Mouse (Mus musculus): ENCODE measurements around the gene Gm20715.
"Not testable (repeated sequence)": the region's sequence is repeated elsewhere in the genome, so short reads cannot be mapped to it uniquely, and the experiment has no call there.

Gm20715 gene

GRCm38 (mm10) chr7:6429381-6429780 is 19.3 kb downstream of the Gm20715 start:
- no peak for DNase-seq (ENCODE audit: low spot score in 2 of 2)

GRCm38 (mm10) chr7:6430342-6430741 is 20.3 kb downstream of the Gm20715 start:
- no peak for DNase-seq (ENCODE audit: low spot score in 2 of 2)

DNA sequence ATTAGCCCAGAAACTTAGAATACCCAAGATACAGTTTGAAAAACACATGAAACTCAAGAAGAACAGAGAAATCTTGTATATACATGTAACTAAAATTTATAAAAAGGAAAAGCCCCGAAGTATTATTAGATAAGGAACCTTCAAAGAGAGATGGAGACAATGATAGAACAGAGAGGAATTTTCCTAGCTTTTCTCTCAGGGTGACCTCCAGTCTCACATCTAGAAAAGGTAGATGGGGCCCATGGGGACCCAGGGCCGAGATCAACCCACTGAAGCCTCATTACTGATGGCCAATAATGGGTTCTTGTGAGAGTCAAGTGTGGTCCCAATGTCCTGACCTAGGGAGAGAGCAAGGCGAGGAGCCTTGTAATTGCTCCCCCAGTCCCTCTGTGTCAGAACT is 28.3 kb downstream of the Gm20715 start, which contains the start of gene Olfr1344:
TSS of gene Olfr1344 (plus strand) at position 301 of the 400 bp plus-strand sequence.
- no peak for DNase-seq (ENCODE audit: low spot score in 2 of 2)

- DNase-seq (ENCODE audit: low spot score in 2 of 2), result no peak
Observed at GRCm38 (mm10) chr7:6441173-6441572, 31.1 kb downstream of the Gm20715 start.

DNA sequence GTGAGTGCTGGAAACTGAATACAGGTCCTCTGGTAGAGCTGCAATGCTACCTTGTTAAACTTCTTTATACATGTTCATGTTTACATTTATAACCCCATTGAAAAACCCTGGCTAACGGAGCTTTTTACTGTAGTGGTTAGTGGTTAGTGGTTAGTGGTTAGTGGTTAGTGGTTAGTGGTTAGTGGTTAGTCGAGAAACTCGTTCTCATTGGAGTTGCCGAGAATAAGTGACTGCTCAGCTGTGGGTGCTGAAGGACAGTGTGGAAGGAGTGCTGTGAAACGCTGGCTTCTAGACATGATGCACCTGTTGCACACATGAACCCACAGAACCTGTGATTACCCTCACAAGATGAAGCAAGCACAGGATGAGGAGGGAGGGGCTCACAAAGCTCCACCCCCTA is 37.7 kb downstream of the Gm20715 start:
- no peak for DNase-seq (ENCODE audit: low spot score in 2 of 2)

DNA sequence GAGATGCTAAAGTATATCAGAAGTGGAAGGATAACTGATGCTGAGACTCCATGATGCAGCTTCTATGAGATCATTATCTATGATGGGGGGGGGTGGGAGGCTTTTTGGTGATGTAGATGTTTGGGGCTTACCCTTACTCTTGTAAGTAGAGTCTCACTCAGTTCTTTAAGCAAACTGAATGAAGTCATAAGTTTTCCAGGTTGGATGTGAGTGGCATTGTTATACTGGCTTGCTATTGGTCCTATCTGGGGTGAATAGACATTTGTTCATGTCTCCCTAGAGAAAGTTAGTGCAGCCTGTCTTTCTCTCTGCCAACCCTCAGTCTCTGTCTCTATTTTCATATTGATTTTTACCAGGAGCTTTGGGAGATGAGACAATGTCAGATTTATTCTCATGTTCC is 45.8 kb downstream of the Gm20715 start, which contains the start of gene Olfr1336:
TSS of gene Olfr1336 (plus strand) at position 301 of the 400 bp plus-strand sequence.
- DNase-seq (ENCODE audit: low spot score in 2 of 2), result no peak

DNA sequence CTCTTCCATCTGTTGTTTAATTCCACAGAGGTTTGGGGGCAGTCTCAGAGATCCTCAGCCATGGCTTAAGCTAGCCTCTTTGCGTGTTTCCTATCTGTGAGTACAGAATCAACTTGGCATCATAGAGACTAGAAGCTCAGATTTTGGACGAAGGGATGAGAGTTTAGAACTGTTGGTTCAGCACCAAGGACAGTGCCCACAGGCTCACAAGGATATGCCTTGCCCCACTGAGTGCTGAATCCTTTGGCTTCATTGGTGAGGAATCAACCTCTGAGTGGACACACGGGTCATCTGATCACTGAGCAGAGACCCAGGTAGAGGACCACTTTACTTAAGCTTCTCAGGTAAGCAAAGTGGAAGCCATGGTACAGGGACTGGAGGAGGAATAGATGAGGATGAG is 46.3 kb downstream of the Gm20715 start:
- DNase-seq (ENCODE audit: low spot score in 2 of 2), result no peak

DNA sequence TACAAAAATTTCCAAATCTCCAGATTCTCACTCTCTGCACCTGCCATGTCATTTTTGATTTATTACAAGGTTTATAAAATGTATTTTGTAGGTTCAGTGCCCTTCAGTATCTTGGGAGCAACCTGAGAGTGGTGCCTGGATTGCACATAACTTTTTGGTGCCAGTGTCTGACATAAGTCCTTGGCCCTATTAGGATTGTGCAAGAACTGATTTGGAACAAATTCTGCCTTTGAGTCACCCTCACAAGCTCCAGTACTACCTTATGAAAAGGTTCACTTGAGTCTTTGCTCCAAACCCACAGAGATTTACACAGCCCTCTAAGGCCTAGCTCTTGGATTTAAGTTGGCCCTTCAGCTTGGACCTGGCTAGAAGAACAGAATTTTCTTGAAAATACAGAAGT is 56.9 kb downstream of the Gm20715 start, which contains the start of gene Olfr1346:
TSS of gene Olfr1346 (plus strand) at position 151 of the 400 bp plus-strand sequence.
- no peak for DNase-seq (ENCODE audit: low spot score in 2 of 2)

- not testable (repeated sequence) for DNase-seq (ENCODE audit: low spot score in 2 of 2)
Observed at GRCm38 (mm10) chr7:6477633-6478032, 67.6 kb downstream of the Gm20715 start.

GRCm38 (mm10) chr7:6486841-6487240 is 76.8 kb downstream of the Gm20715 start, which contains the start of gene Olfr5:
Gene Olfr5 (minus strand): TSS chr7:6486941.
- DNase-seq (ENCODE audit: low spot score in 2 of 2), result no peak
